Mouse (Mus musculus) heart, postnatal 0 days (tissue): ENCODE results near the gene Crybg3.

Experiments used
- CTCF ChIP-seq: IDR thresholded peaks from 2 replicates; pipeline ENCODE4 v1.5.1; 2016; ENCODE audit warnings: antibody characterized with exemption, control low read depth, low read depth
- EP300 ChIP-seq: IDR thresholded peaks from 2 replicates; pipeline ENCODE4 v1.6.1; 2016; ENCODE audit warnings: antibody characterized with exemption, low read depth

DNA sequence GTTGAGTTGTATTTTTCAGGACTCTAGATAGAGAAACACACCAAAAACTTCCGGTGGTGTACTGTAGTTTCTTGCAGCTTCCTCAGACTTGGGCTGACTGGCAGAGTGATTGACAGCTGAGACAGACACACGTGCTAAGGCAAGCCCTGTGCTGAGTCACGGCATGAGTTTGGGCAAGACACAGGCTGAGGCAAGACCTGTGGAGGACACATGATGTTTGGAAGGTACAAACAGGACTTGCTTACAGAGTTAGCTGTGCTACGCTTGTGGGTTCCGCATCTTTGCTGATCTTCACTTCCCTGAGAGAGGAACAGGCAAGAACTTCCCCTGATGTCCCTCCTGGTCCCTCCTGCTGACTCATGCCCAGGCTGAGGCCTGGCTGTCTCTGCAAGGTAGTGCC lies 17.3 kb downstream of the Crybg3 start:
- no peak for TF ChIP-seq CTCF
- TF ChIP-seq EP300: no peak
